Mouse (Mus musculus): ENCODE results near the gene Nploc4. TPM values are rescaled to one million over a fixed set of nuclear protein-coding genes. Genes with fewer than 3 reads are reported as not detected.

The Nploc4 gene
- total RNA-seq, 1 experiment: 57.7 TPM

GRCm38 (mm10) chr11:120404814-120405213 lies 32.7 kb downstream of the Nploc4 start:
- Histone ChIP-seq H3K27ac (ENCODE audit: insufficient read depth, low read depth, low read length, poor library complexity, severe bottlenecking) (no peak overlapping the region), H3K9ac (ENCODE audit: insufficient read depth, low read depth, low read length, poor library complexity, severe bottlenecking) (no peak overlapping the region), H3K9me3 (ENCODE audit: control insufficient read depth, insufficient read depth, low read depth, low read length) (no peaks in the 10 kb centered on the region), H3K4me3 (ENCODE audit: insufficient read depth in 1 of 2, low read depth in 1 of 2, low read length in 2 of 2, poor library complexity in 1 of 2, severe bottlenecking in 1 of 2) (no peak overlapping the region), H3K36me3 (ENCODE audit: control insufficient read depth, insufficient read depth, low read length, poor library complexity, severe bottlenecking) (peaks cover 28% of the 10 kb centered on the region), H3K4me1 (ENCODE audit: control insufficient read depth in 2 of 2, insufficient read depth in 2 of 2, low read length in 2 of 2, poor library complexity in 1 of 2) (peaks cover 0 to under 1% of the 10 kb centered on the region in 2 experiments; a peak in 2 of 4 replicates)
- no peak for TF ChIP-seq ZC3H11A (IDR thresholded peaks at IDR 0.05; ENCODE audit: borderline replicate concordance, low read depth, low read length)
- TF ChIP-seq HCFC1 (IDR thresholded peaks at IDR 0.05; ENCODE audit: borderline replicate concordance, insufficient read depth, low read length): no peak
- no peak for TF ChIP-seq MAFK (IDR thresholded peaks at IDR 0.05; ENCODE audit: insufficient read depth, low read depth, low read length)
- no peak for TF ChIP-seq ZNF384 (IDR thresholded peaks at IDR 0.05; ENCODE audit: low read depth, low read length)
- TF ChIP-seq CHD2 (IDR thresholded peaks at IDR 0.05; ENCODE audit: low read depth, low read length): no peak
- in situ Hi-C loops (cut with MboI; ENCODE audit: low sequenced_read_pairs in 2 of 2, unreplicated experiment in 2 of 2): no loop called here
- DNase-seq (ENCODE audit: low read depth, low spot score): no peak

- H3K9ac ChIP-seq (ENCODE audit: insufficient read depth, low read depth, low read length, poor library complexity, severe bottlenecking): no peak overlapping the region
- H3K27ac ChIP-seq (ENCODE audit: insufficient read depth, low read depth, low read length, poor library complexity, severe bottlenecking): no peak overlapping the region
- no peak overlapping the region for H3K4me3 ChIP-seq (ENCODE audit: insufficient read depth in 1 of 2, low read depth in 1 of 2, low read length in 2 of 2, poor library complexity in 1 of 2, severe bottlenecking in 1 of 2)
- no peak for DNase-seq (ENCODE audit: low read depth, low spot score)
- in situ Hi-C loops (cut with MboI; ENCODE audit: low sequenced_read_pairs in 2 of 2, unreplicated experiment in 2 of 2): no loop called here
- peaks cover 0 to 3% of the 10 kb centered on the region in 2 experiments; a peak in 1 of 4 replicates for H3K4me1 ChIP-seq (ENCODE audit: control insufficient read depth in 2 of 2, insufficient read depth in 2 of 2, low read length in 2 of 2, poor library complexity in 1 of 2)
- H3K9me3 ChIP-seq (ENCODE audit: control insufficient read depth, insufficient read depth, low read depth, low read length): no peaks in the 10 kb centered on the region
- peaks cover 13% of the 10 kb centered on the region for H3K36me3 ChIP-seq (ENCODE audit: control insufficient read depth, insufficient read depth, low read length, poor library complexity, severe bottlenecking)
- TF ChIP-seq ZNF384 (IDR thresholded peaks at IDR 0.05; ENCODE audit: low read depth, low read length): no peak
- no peak for TF ChIP-seq ZC3H11A (IDR thresholded peaks at IDR 0.05; ENCODE audit: borderline replicate concordance, low read depth, low read length)
- no peak for TF ChIP-seq HCFC1 (IDR thresholded peaks at IDR 0.05; ENCODE audit: borderline replicate concordance, insufficient read depth, low read length)
- TF ChIP-seq MAFK (IDR thresholded peaks at IDR 0.05; ENCODE audit: insufficient read depth, low read depth, low read length): no peak
- no peak for TF ChIP-seq CHD2 (IDR thresholded peaks at IDR 0.05; ENCODE audit: low read depth, low read length)
Measured at GRCm38 (mm10) chr11:120399319-120399718, 38.2 kb downstream of the Nploc4 start.

- in situ Hi-C loops (cut with MboI; ENCODE audit: low sequenced_read_pairs in 2 of 2, unreplicated experiment in 2 of 2): no loop called here
- no peak overlapping the region for H3K9ac ChIP-seq (ENCODE audit: insufficient read depth, low read depth, low read length, poor library complexity, severe bottlenecking)
- H3K36me3 ChIP-seq (ENCODE audit: control insufficient read depth, insufficient read depth, low read length, poor library complexity, severe bottlenecking): peaks cover 12% of the 10 kb centered on the region
- no peak overlapping the region for H3K4me3 ChIP-seq (ENCODE audit: insufficient read depth in 1 of 2, low read depth in 1 of 2, low read length in 2 of 2, poor library complexity in 1 of 2, severe bottlenecking in 1 of 2)
- no peak for DNase-seq (ENCODE audit: low read depth, low spot score)
- no peak overlapping the region for H3K27ac ChIP-seq (ENCODE audit: insufficient read depth, low read depth, low read length, poor library complexity, severe bottlenecking)
- no peaks in the 10 kb centered on the region for H3K9me3 ChIP-seq (ENCODE audit: control insufficient read depth, insufficient read depth, low read depth, low read length)
- TF ChIP-seq CHD2 (IDR thresholded peaks at IDR 0.05; ENCODE audit: low read depth, low read length) (no peak), MAFK (IDR thresholded peaks at IDR 0.05; ENCODE audit: insufficient read depth, low read depth, low read length) (no peak), ZNF384 (IDR thresholded peaks at IDR 0.05; ENCODE audit: low read depth, low read length) (no peak), ZC3H11A (IDR thresholded peaks at IDR 0.05; ENCODE audit: borderline replicate concordance, low read depth, low read length) (no peak), HCFC1 (IDR thresholded peaks at IDR 0.05; ENCODE audit: borderline replicate concordance, insufficient read depth, low read length) (no peak)
- H3K4me1 ChIP-seq (ENCODE audit: control insufficient read depth in 2 of 2, insufficient read depth in 2 of 2, low read length in 2 of 2, poor library complexity in 1 of 2): peaks cover 0 to 3% of the 10 kb centered on the region in 2 experiments; a peak in 1 of 4 replicates
Measured at GRCm38 (mm10) chr11:120397602-120398001, 39.9 kb downstream of the Nploc4 start.

GRCm38 (mm10) chr11:120395661-120396060 lies 41.8 kb downstream of the Nploc4 start:
- 0 out of 4 replicates have a peak, but pooled peaks cover 0 to 3% of the 10 kb centered on the region in 2 experiments for H3K4me1 ChIP-seq (ENCODE audit: control insufficient read depth in 2 of 2, insufficient read depth in 2 of 2, low read length in 2 of 2, poor library complexity in 1 of 2)
- H3K4me3 ChIP-seq (ENCODE audit: insufficient read depth in 1 of 2, low read depth in 1 of 2, low read length in 2 of 2, poor library complexity in 1 of 2, severe bottlenecking in 1 of 2): no peak overlapping the region
- H3K9ac ChIP-seq (ENCODE audit: insufficient read depth, low read depth, low read length, poor library complexity, severe bottlenecking): no peak overlapping the region
- DNase-seq (ENCODE audit: low read depth, low spot score): no peak
- TF ChIP-seq HCFC1 (IDR thresholded peaks at IDR 0.05; ENCODE audit: borderline replicate concordance, insufficient read depth, low read length) (no peak), ZC3H11A (IDR thresholded peaks at IDR 0.05; ENCODE audit: borderline replicate concordance, low read depth, low read length) (no peak), ZNF384 (IDR thresholded peaks at IDR 0.05; ENCODE audit: low read depth, low read length) (no peak), MAFK (IDR thresholded peaks at IDR 0.05; ENCODE audit: insufficient read depth, low read depth, low read length) (no peak), CHD2 (IDR thresholded peaks at IDR 0.05; ENCODE audit: low read depth, low read length) (no peak)
- H3K36me3 ChIP-seq (ENCODE audit: control insufficient read depth, insufficient read depth, low read length, poor library complexity, severe bottlenecking): peaks cover 14% of the 10 kb centered on the region
- in situ Hi-C loops (cut with MboI; ENCODE audit: low sequenced_read_pairs in 2 of 2, unreplicated experiment in 2 of 2): no loop called here
- no peak overlapping the region for H3K27ac ChIP-seq (ENCODE audit: insufficient read depth, low read depth, low read length, poor library complexity, severe bottlenecking)
- no peaks in the 10 kb centered on the region for H3K9me3 ChIP-seq (ENCODE audit: control insufficient read depth, insufficient read depth, low read depth, low read length)
